Mouse (Mus musculus): ENCODE measurements at regions not wholly inside any gene's neighbourhood (a gene's known extent, or its start where the extent isn't known, plus 50 kb on each side); places are given as distances from the start of the nearest gene placed in this dataset.

DNA sequence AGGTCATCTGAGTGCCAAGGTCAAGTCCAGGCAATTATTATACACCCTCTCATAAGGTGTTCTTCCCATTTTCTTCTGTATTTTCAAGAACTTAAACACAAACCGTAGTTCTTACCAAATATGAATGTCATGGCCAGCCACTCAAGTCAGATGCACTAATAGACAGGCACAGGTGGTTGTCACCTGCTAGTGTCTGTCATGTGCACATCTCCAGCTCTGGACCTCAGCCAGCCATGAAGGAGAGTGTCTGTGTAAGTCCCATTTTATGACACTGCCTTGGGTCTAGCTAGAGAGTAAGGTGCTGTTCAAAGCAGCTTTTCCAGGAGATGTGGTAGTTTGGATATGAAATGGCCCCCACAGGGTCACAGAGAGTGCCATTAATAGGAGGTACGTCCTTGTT lies 68.5 kb upstream of the Igfbp3 start:
- Histone ChIP-seq H3K9me3 (no peaks in the 10 kb centered on the region), H3K27ac (no peak overlapping the region), H3K4me1 (replicated peaks) (peaks cover 8% of the 10 kb centered on the region; the same call in 1 of the 2 replicates), H3K36me3 (no peaks in the 10 kb centered on the region), H3K27me3 (ENCODE audit: insufficient read depth, poor library complexity, severe bottlenecking) (no peaks in the 10 kb centered on the region), H3K4me3 (no peak overlapping the region)
- WGBS, result 87% methylated on average over 2 of the region's 2 CpGs
- DNase-seq (ENCODE audit: low spot score), result no peak

GRCm38 (mm10) chr11:7281656-7282055 lies 67.9 kb upstream of the Igfbp3 start:
- Histone ChIP-seq H3K4me1 (replicated peaks) (peaks cover 8% of the 10 kb centered on the region; the same call in 1 of the 2 replicates), H3K27me3 (ENCODE audit: insufficient read depth, poor library complexity, severe bottlenecking) (no peaks in the 10 kb centered on the region), H3K4me3 (no peak overlapping the region), H3K36me3 (no peaks in the 10 kb centered on the region), H3K27ac (no peak overlapping the region), H3K9me3 (no peaks in the 10 kb centered on the region)
- 26% methylated on average over 2 of the region's 2 CpGs for WGBS
- DNase-seq (ENCODE audit: low spot score), result no peak

DNA sequence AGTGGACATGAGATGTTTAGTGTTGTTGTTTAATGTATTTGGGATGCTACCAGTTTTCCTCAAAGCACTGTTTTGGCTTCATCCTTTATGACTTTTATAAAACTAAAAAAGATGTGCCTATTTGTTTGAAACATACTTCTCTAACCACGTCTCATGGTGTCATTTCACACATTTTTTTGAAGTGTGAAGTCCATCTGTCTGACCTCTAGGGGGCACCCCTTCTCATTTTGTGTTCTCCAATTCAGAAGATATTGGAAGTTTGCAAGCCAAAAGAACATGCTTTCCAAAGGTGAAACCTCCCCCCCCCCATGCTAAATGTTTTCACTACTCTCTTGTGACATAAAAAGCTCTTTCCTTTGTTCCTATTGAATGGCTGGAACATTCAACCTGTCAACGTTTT lies 66.2 kb upstream of the Igfbp3 start:
- 59% methylated on average over 2 of the region's 2 CpGs for WGBS
- H3K9me3 ChIP-seq, result no peaks in the 10 kb centered on the region
- no peak overlapping the region for H3K4me3 ChIP-seq
- H3K36me3 ChIP-seq, result no peaks in the 10 kb centered on the region
- no peak for DNase-seq (ENCODE audit: low spot score)
- H3K27me3 ChIP-seq (ENCODE audit: insufficient read depth, poor library complexity, severe bottlenecking), result no peaks in the 10 kb centered on the region
- no peak overlapping the region for H3K27ac ChIP-seq
- peaks cover 5% of the 10 kb centered on the region; the same call in 1 of the 2 replicates for H3K4me1 ChIP-seq (replicated peaks)

DNA sequence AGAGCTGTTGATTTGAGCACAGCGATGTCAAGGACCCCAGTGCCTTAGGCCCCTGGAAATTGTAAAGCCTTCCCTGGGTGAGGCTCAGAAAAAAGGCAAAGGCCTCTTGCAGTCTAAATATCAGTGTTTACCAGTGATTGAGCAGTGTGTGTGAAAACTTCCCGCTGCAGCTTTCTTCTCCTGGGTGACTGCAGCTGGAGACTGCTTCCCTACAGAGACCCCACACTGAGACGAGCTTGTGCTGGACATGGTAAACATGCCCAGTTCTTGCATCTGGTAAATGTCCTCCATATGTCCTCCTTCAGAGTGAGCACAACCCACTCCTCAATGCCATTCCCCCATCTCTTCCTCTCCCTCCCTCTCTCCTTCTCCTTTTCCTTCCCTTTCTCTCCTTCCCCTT lies 58.8 kb upstream of the Igfbp3 start:
- Histone ChIP-seq H3K27ac (no peak overlapping the region), H3K4me3 (no peak overlapping the region), H3K9me3 (no peaks in the 10 kb centered on the region), H3K27me3 (ENCODE audit: insufficient read depth, poor library complexity, severe bottlenecking) (no peaks in the 10 kb centered on the region), H3K36me3 (no peaks in the 10 kb centered on the region), H3K4me1 (replicated peaks) (peaks cover 10% of the 10 kb centered on the region)
- DNase-seq (ENCODE audit: low spot score), result no peak
- WGBS, result 40% methylated on average over 3 of the region's 3 CpGs

DNA sequence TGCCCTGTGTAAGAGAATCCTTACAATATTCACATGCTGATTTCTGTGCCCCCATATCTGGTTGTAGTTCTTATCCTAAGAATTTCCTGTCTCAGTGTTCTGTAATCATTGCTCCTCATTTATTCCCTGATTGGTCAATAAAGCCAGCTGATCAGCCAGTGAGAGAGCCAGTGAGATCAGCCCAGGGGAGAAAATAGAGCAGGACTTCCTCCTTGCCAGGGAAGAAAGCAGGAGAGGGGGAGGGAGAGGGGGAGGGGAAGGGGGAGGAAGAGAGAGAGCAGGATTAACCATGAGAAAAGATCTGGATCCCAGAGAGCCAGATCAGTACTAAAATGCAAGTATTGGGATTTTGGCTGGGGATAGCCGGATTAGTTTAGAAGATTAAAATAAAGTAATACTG lies 57.2 kb upstream of the Igfbp3 start:
- Histone ChIP-seq H3K4me3 (no peak overlapping the region), H3K9me3 (no peaks in the 10 kb centered on the region), H3K4me1 (replicated peaks) (peaks cover 15% of the 10 kb centered on the region), H3K27ac (no peak overlapping the region), H3K36me3 (no peaks in the 10 kb centered on the region), H3K27me3 (ENCODE audit: insufficient read depth, poor library complexity, severe bottlenecking) (no peaks in the 10 kb centered on the region)
- no peak for DNase-seq (ENCODE audit: low spot score)
- WGBS, result 87% methylated on average over 1 of the region's 1 CpGs

- DNase-seq (ENCODE audit: low spot score), result no peak
- Histone ChIP-seq H3K27ac (no peak overlapping the region), H3K9me3 (no peaks in the 10 kb centered on the region), H3K36me3 (no peaks in the 10 kb centered on the region), H3K4me3 (no peak overlapping the region), H3K4me1 (replicated peaks) (peaks cover 8% of the 10 kb centered on the region), H3K27me3 (ENCODE audit: insufficient read depth, poor library complexity, severe bottlenecking) (no peaks in the 10 kb centered on the region)
- WGBS, result 82% methylated on average over 4 of the region's 4 CpGs
Measured at GRCm38 (mm10) chr11:7263971-7264370, 50.2 kb upstream of the Igfbp3 start.
